Mouse (Mus musculus): Measurements from ENCODE around the gene Tubgcp5. TPM values are rescaled to one million over a fixed set of nuclear protein-coding genes. Genes with fewer than 3 reads are reported as not detected.

The Tubgcp5 gene
- polyA plus RNA-seq, 1 experiment from 2014 or later, result 31.2 TPM

DNA sequence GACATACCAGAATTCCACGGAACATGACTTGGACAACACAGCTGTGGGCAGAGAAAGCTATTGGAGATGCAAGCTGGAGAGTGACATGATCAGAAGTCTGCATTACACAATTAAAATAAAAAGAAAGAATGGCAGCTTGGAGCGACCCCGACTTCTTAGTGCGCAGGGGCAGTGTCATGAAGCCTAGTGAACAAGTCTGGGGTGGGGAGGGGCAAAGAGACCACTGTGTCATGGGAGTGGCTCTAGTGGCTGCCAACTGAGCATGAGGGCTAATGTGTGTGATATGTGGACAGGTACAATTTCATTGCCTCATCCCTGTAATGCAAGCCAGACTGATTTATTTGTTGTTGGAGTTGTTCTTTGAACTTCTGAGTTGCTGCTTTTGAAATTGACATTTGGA lies 62.8 kb downstream of the Tubgcp5 start:
- H3K27ac ChIP-seq, result no peak overlapping the region
- no peak for ATAC-seq (ENCODE audit: insufficient read depth, low FRiP score, low read depth)
- 0 out of 2 replicates have a peak, but pooled peaks cover 6% of the 10 kb centered on the region for H3K4me1 ChIP-seq
- H3K9ac ChIP-seq, result no peak overlapping the region
- 92% methylated on average over 4 of the region's 4 CpGs for WGBS
- no peaks in the 10 kb centered on the region for H3K9me3 ChIP-seq
- no peaks in the 10 kb centered on the region for H3K27me3 ChIP-seq (replicated peaks)
- H3K4me2 ChIP-seq, result no peak overlapping the region
- no peak overlapping the region for H3K4me3 ChIP-seq (replicated peaks)
- H3K36me3 ChIP-seq, result no peaks in the 10 kb centered on the region

DNA sequence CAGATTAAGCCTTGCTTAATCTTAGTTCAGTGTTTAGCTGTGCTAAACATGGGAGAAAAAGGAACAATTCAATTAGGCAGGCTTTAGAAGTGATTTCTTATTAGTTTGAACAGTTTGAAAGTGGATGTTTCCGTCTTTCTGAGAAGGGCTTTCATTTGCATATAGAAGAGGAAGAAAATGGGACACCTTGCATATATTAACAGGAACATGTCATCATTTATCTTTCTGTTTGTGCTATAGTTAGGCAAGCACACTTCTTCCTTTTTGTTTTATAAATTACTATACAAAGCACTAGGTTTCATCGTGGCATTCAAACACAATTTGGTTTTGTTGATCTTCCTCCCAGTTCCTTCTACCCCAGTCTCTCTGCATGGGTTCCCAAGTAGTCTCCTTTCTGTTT lies 63.8 kb downstream of the Tubgcp5 start:
- 0 out of 2 replicates have a peak, but pooled peaks cover 6% of the 10 kb centered on the region for H3K4me1 ChIP-seq
- H3K4me3 ChIP-seq (replicated peaks), result no peak overlapping the region
- H3K9me3 ChIP-seq, result no peaks in the 10 kb centered on the region
- H3K27me3 ChIP-seq (replicated peaks), result no peaks in the 10 kb centered on the region
- H3K27ac ChIP-seq, result no peak overlapping the region
- no peak overlapping the region for H3K4me2 ChIP-seq
- no peaks in the 10 kb centered on the region for H3K36me3 ChIP-seq
- ATAC-seq (ENCODE audit: insufficient read depth, low FRiP score, low read depth), result no peak
- no peak overlapping the region for H3K9ac ChIP-seq
- 78% methylated on average over 2 of the region's 2 CpGs for WGBS

DNA sequence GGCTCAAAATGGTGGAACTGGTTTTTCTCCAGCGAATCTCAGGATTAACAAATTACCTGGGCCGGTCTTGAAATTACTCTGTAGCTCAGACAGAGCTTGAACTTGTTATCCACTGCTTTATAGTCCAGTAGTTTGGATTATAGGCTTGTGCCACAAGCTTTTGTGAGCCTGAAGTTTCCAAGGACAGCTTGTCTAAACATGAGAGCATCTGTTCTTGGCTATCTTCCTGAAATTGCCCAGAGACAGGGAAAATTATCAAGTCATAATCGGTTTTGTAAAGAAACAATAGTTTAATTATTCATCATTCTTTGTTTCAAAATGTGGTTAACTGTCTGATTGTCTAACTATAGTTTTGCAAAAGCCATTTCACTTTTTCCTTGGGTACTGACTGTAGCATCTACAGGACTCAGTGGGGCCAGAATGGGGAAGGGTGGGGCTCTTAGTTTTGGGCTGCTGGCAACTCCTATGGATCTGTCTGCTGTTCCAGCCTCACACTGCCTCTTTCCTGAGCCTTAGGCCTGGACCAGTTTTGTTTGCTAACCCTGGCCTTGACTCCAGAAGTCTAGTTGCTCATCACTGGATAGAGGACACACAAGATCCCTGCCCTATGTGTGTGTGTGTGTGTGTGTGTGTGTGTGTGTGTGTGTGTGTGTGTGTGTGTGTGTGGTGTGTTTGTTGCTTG lies 65.0 kb downstream of the Tubgcp5 start:
- no peak overlapping the region for H3K4me2 ChIP-seq
- H3K27ac ChIP-seq, result no peak overlapping the region
- ATAC-seq (ENCODE audit: insufficient read depth, low FRiP score, low read depth), result no peak
- WGBS, result 70% methylated on average over 3 of the region's 3 CpGs
- H3K9me3 ChIP-seq, result no peaks in the 10 kb centered on the region
- H3K4me1 ChIP-seq, result 0 out of 2 replicates have a peak, but pooled peaks cover 6% of the 10 kb centered on the region
- H3K27me3 ChIP-seq (replicated peaks), result no peaks in the 10 kb centered on the region
- H3K36me3 ChIP-seq, result no peaks in the 10 kb centered on the region
- no peak overlapping the region for H3K4me3 ChIP-seq (replicated peaks)
- H3K9ac ChIP-seq, result no peak overlapping the region

DNA sequence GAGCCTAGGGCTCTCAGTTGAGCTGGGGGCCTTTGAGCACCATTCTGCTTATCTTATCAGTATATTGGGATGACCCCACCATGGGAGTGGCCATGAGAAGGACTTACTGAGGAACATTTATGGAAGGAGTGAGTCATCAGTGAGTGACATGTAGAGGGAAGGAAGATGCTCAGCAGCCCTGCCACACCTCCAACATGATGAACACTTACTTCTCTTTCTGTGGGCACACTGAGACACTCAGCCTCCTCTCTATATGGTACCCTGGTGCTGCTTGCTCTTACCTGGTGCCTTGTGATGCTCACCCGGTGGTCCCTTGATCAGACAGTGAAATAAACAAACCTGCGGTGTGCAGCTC lies 65.5 kb downstream of the Tubgcp5 start:
- Histone ChIP-seq H3K36me3 (no peaks in the 10 kb centered on the region), H3K27ac (no peak overlapping the region), H3K27me3 (replicated peaks) (no peaks in the 10 kb centered on the region), H3K4me3 (replicated peaks) (no peak overlapping the region), H3K4me2 (no peak overlapping the region), H3K9me3 (no peaks in the 10 kb centered on the region), H3K4me1 (0 out of 2 replicates have a peak, but pooled peaks cover 6% of the 10 kb centered on the region), H3K9ac (no peak overlapping the region)
- ATAC-seq (ENCODE audit: insufficient read depth, low FRiP score, low read depth), result no peak
- WGBS, result 68% methylated on average over 2 of the region's 2 CpGs

DNA sequence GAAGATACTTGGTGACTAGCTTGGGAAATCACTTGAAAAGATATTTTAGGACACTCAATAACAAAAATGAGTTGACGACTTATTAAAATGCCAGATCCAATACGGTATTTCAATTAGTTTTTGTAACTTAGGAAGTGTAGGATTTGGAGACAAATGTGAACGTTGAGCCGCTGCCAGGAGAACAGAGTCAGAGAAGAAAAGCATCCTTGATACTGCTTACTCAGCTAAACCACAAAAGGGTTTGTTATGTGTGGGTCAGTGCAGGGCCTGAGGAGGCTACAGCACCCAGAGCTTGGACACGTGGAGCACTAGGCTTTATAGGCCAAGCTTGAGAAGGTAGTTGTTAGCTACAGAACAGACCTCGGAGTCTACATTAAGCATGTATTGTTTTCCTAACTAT lies 66.0 kb downstream of the Tubgcp5 start:
- 76% methylated on average over 6 of the region's 6 CpGs for WGBS

DNA sequence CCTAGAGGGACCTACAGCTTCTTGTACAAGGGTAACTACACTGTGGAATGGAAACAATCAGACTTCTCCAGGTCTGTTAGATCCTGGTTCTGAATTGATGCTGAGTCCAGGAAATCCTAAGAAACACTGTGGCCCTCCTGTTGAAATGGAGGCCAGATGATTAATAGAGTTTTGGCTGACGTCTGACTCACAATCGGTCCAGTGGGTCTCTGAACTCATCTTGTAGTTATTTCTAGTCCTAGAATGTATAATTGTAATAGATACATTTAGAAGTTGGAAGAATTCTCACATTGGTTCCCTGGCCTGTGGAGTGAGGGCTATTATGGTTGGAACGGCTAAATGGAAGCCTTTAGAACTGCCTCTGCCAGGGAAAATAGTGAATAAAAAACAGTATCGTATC lies 67.2 kb downstream of the Tubgcp5 start:
- WGBS, result 78% methylated on average over 4 of the region's 4 CpGs
- Histone ChIP-seq H3K27ac (no peak overlapping the region; the same call in 1 of the 2 replicates), H3K27me3 (replicated peaks) (no peaks in the 10 kb centered on the region), H3K36me3 (no peaks in the 10 kb centered on the region), H3K4me3 (replicated peaks) (no peak overlapping the region), H3K9me3 (no peaks in the 10 kb centered on the region), H3K4me1 (no peaks in the 10 kb centered on the region), H3K9ac (no peak overlapping the region), H3K4me2 (no peak overlapping the region)
- ATAC-seq (ENCODE audit: insufficient read depth, low FRiP score, low read depth), result no peak

More for the DNA sequence above, 66.0 kb downstream of the Tubgcp5 start:
- Histone ChIP-seq H3K36me3 (no peaks in the 10 kb centered on the region), H3K9me3 (no peaks in the 10 kb centered on the region), H3K4me3 (replicated peaks) (no peak overlapping the region), H3K27ac (no peak overlapping the region), H3K4me2 (no peak overlapping the region), H3K9ac (no peak overlapping the region), H3K4me1 (0 out of 2 replicates have a peak, but pooled peaks cover 6% of the 10 kb centered on the region), H3K27me3 (replicated peaks) (no peaks in the 10 kb centered on the region)
- no peak for ATAC-seq (ENCODE audit: insufficient read depth, low FRiP score, low read depth)

- no peak overlapping the region for H3K27ac ChIP-seq
- H3K4me1 ChIP-seq, result no peaks in the 10 kb centered on the region
- ATAC-seq (ENCODE audit: insufficient read depth, low FRiP score, low read depth), result no peak
- H3K9me3 ChIP-seq, result no peaks in the 10 kb centered on the region
- H3K9ac ChIP-seq, result no peak overlapping the region
- H3K27me3 ChIP-seq (replicated peaks), result no peaks in the 10 kb centered on the region
- H3K4me3 ChIP-seq (replicated peaks), result no peak overlapping the region
- H3K4me2 ChIP-seq, result no peak overlapping the region
- no peaks in the 10 kb centered on the region for H3K36me3 ChIP-seq
Measured at GRCm38 (mm10) chr7:55865044-55865443, 71.1 kb downstream of the Tubgcp5 start.

DNA sequence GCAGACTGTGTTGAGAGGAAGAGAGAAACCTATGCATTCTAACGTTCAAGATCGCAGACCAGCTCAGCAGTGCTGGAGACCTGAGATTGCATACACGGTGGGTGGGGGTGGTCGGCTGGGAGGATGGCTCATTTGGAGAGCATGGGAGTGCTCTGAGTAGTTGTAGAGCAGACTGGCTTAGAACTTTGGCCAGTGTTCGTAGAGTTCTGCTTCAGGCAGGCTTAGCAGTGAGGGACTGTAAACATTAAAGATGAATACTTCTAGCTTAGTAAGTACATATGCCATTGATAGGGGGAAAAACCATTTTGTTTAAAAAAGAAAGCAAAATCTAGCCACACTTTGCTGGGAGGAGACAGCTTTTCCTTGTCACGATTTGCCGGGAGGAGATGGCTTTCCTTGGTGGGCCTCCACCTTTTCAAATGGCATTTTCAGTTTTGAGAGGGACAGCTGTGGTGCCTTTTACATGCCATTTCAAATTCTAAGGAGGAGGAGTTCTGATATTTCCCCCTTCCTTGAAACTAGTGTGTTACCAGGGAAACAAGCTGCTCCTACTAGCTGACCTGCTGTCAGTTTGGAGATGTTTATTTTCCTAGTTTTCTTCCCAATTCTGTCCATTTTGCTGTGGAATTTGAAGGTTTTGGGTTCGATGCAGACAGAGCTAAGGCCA lies 71.9 kb downstream of the Tubgcp5 start:
- WGBS, result 55% methylated on average over 8 of the region's 8 CpGs
- Histone ChIP-seq H3K36me3 (no peaks in the 10 kb centered on the region), H3K9ac (no peak overlapping the region), H3K9me3 (no peaks in the 10 kb centered on the region), H3K4me1 (no peaks in the 10 kb centered on the region), H3K4me3 (replicated peaks) (no peak overlapping the region), H3K27me3 (replicated peaks) (no peaks in the 10 kb centered on the region), H3K27ac (no peak overlapping the region), H3K4me2 (no peak overlapping the region)
- ATAC-seq (ENCODE audit: insufficient read depth, low FRiP score, low read depth), result no peak

- 0 out of 2 replicates have a peak, but pooled peaks cover 7% of the 10 kb centered on the region for H3K36me3 ChIP-seq
- no peak for ATAC-seq (ENCODE audit: insufficient read depth, low FRiP score, low read depth)
- no peak overlapping the region for H3K9ac ChIP-seq
- WGBS, result 77% methylated on average over 7 of the region's 7 CpGs
- H3K4me2 ChIP-seq, result no peak overlapping the region
- no peaks in the 10 kb centered on the region for H3K9me3 ChIP-seq
- H3K4me1 ChIP-seq, result no peaks in the 10 kb centered on the region
- no peaks in the 10 kb centered on the region for H3K27me3 ChIP-seq (replicated peaks)
- H3K4me3 ChIP-seq (replicated peaks), result no peak overlapping the region
- H3K27ac ChIP-seq, result no peak overlapping the region
Measured at GRCm38 (mm10) chr7:55868247-55868646, 74.3 kb downstream of the Tubgcp5 start.

DNA sequence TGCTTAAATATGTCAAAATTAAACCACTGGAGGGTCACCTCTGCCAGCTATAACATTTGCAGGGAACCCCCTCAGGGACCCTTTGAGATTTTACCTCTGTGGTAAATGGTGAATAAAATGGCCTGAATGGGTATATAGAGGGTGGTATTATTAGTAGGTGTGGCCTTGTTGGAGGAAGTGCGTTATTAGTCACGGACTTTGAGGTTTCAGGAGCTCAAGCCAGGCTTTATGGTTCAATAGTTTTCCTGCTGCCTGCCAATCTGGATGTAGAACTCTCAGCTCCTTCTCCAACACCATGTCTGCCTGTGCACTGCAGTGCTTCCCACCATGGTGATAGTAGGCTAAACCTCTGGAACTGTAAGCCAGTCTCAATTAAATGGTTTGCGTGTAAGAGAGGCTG lies 75.3 kb downstream of the Tubgcp5 start:
- no peak overlapping the region for H3K27ac ChIP-seq
- no peaks in the 10 kb centered on the region for H3K9me3 ChIP-seq
- no peak overlapping the region for H3K4me3 ChIP-seq (replicated peaks)
- no peak overlapping the region for H3K9ac ChIP-seq
- ATAC-seq (ENCODE audit: insufficient read depth, low FRiP score, low read depth), result no peak
- H3K4me1 ChIP-seq, result no peaks in the 10 kb centered on the region
- H3K36me3 ChIP-seq, result 0 out of 2 replicates have a peak, but pooled peaks cover 10% of the 10 kb centered on the region
- 83% methylated on average over 3 of the region's 3 CpGs for WGBS
- H3K4me2 ChIP-seq, result no peak overlapping the region
- no peaks in the 10 kb centered on the region for H3K27me3 ChIP-seq (replicated peaks)

DNA sequence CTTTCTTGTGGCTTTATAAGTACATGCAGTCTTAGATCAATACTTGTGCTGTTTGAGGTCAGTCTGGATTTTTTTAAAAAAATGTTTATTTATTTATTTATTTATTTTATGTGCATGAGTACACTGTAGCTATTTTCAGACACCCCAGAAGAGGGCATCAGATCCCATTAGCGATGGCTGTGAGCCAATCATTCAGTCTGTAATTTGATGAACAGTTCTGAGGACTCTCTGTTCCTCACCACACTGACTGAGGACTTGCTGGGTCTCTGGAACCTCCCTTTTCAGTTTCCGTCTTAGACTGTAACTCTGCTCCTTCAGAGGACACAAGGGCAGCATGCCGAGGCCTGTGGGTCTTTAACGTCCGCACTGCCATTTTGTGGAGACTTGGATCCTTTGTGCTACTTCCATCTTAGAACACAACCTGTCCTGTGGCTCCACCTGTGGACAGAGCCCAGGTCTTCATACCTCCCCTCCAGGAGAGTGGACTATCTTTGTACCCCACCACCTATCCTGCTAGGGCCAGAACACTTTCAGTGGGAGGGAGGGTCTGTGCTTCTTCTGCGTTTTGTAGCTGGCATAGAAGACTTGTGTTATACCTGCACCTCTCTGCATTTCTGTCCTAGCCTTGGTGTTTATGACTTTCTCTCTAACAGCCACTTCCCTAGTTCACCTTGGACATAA lies 76.5 kb downstream of the Tubgcp5 start:
- Histone ChIP-seq H3K27me3 (replicated peaks) (no peaks in the 10 kb centered on the region), H3K36me3 (peaks cover 13% of the 10 kb centered on the region; the same call in 1 of the 2 replicates), H3K4me3 (replicated peaks) (no peak overlapping the region), H3K4me1 (no peaks in the 10 kb centered on the region), H3K9ac (no peak overlapping the region), H3K4me2 (no peak overlapping the region), H3K9me3 (no peaks in the 10 kb centered on the region), H3K27ac (no peak overlapping the region)
- ATAC-seq (ENCODE audit: insufficient read depth, low FRiP score, low read depth), result peak; percentile 53
- WGBS, result 83% methylated on average over 6 of the region's 6 CpGs

DNA sequence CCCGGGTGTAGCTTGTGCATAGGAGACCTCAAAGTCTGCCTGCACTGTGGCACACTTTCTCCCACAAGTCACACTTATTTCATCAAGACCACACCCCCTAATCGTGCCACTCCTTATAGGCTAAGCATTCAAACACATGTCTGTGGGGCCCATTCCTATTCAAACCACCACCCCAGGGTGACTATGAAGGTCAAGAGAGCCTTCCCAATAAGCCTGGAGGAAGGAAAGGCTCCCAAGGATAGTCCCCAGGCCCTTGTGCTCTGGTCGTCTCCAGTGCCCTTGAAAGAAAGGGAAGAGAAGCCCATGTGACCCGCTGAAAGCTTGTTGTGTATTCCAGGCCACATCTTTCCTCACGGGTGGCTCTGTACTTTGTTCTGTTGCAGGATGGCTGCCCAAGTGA lies 77.5 kb downstream of the Tubgcp5 start:
- ATAC-seq (ENCODE audit: insufficient read depth, low FRiP score, low read depth), result no peak
- WGBS, result 71% methylated on average over 5 of the region's 5 CpGs
- Histone ChIP-seq H3K9ac (no peak overlapping the region), H3K27me3 (replicated peaks) (no peaks in the 10 kb centered on the region), H3K4me1 (no peaks in the 10 kb centered on the region), H3K27ac (no peak overlapping the region), H3K4me2 (no peak overlapping the region), H3K4me3 (replicated peaks) (no peak overlapping the region), H3K9me3 (no peaks in the 10 kb centered on the region), H3K36me3 (peaks cover 18% of the 10 kb centered on the region; the same call in 1 of the 2 replicates)
